Mouse (Mus musculus) MEL (cell line): ENCODE data around the gene Flrt1. TPM values are rescaled to one million over a fixed set of nuclear protein-coding genes. Genes with fewer than 3 reads are reported as not detected.

Source experiments
- DNase-seq: peaks from one replicate; pipeline ENCODE4 v3.0.0; 2011; ENCODE audit warnings: low read depth, low spot score
- H3K27ac ChIP-seq: 2 replicates; pipeline ENCODE4 v1.5.1; 2012; ENCODE audit warnings: low read depth, mild to moderate bottlenecking, control low read depth, low read length, moderate library complexity; ENCODE audit not compliant: control insufficient read depth
- H3K27me3 ChIP-seq, 2 experiments: fragments of 150-350 bp in 1 of 2; sonication (generic) in 1 of 2; 2 replicates each; pipeline ENCODE4 v1.6.1; 2012; ENCODE audit warnings: low read length in 2 of 2, mild to moderate bottlenecking in 2 of 2, improper control_type of control experiment in 1 of 2, moderate library complexity in 1 of 2; ENCODE audit not compliant: insufficient read depth in 2 of 2, control insufficient read depth in 1 of 2
- H3K36me3 ChIP-seq, 2 experiments: 2 replicates each; pipeline ENCODE4 v1.6.1; 2012 to 2014; ENCODE audit warnings: low read length in 2 of 2, improper control_type of control experiment in 1 of 2, inconsistent platforms in 1 of 2, mild to moderate bottlenecking in 1 of 2; ENCODE audit not compliant: insufficient read depth in 2 of 2, control insufficient read depth in 1 of 2
- H3K4me1 ChIP-seq, 2 experiments: fragments of 150-350 bp in 1 of 2; sonication (generic) in 1 of 2; 2 replicates each; pipeline ENCODE4 v1.6.1; 2012; ENCODE audit warnings: low read length in 2 of 2, improper control_type of control experiment in 1 of 2, mild to moderate bottlenecking in 1 of 2; ENCODE audit not compliant: insufficient read depth in 2 of 2, control insufficient read depth in 1 of 2
- H3K4me3 ChIP-seq, 2 experiments: fragments of 150-350 bp in 1 of 2; sonication (generic) in 1 of 2; 2 replicates each; pipeline ENCODE4 v1.5.1; 2012; ENCODE audit warnings: low read depth in 2 of 2, low read length in 2 of 2, mild to moderate bottlenecking in 2 of 2, moderate library complexity in 2 of 2, control low read depth in 1 of 2, improper control_type of control experiment in 1 of 2; ENCODE audit not compliant: control insufficient read depth in 1 of 2, insufficient read depth in 1 of 2
- H3K79me2 ChIP-seq: 2 replicates; pipeline ENCODE4 v1.6.1; 2012; ENCODE audit warnings: mild to moderate bottlenecking, low read length, moderate library complexity; ENCODE audit not compliant: control insufficient read depth, poor library complexity, insufficient read depth
- H3K9ac ChIP-seq: 2 replicates; pipeline ENCODE4 v1.6.1; 2012; ENCODE audit warnings: low read depth, mild to moderate bottlenecking, control low read depth, low read length, moderate library complexity; ENCODE audit not compliant: control insufficient read depth, poor library complexity, severe bottlenecking
- H3K9me3 ChIP-seq: fragments of 150-350 bp; sonication (generic); replicated peaks from 2 replicates; pipeline ENCODE4 v1.6.1; 2012; ENCODE audit warnings: mild to moderate bottlenecking, low read length, improper control_type of control experiment, moderate library complexity; ENCODE audit not compliant: insufficient read depth
- BHLHE40 ChIP-seq: IDR thresholded peaks from 2 replicates; pipeline ENCODE4 v1.6.1; 2012; ENCODE audit warnings: low read depth, mild to moderate bottlenecking, inconsistent platforms, low read length, improper control_type of control experiment, borderline replicate concordance
- CHD1 ChIP-seq: IDR thresholded peaks from 2 replicates; pipeline ENCODE4 v1.6.1; 2012; ENCODE audit warnings: low read depth, mild to moderate bottlenecking, inconsistent platforms, low read length, improper control_type of control experiment
- CTCF ChIP-seq, 3 experiments: IDR thresholded peaks in 2 of 3; conservative IDR thresholded peaks in 1 of 3; 2 replicates each; pipeline ENCODE4 v1.5.1; 2011 to 2012; ENCODE audit warnings: low read length in 3 of 3, low read depth in 2 of 3, mild to moderate bottlenecking in 2 of 3, improper control_type of control experiment in 1 of 3, inconsistent platforms in 1 of 3, mixed read lengths in 1 of 3, moderate library complexity in 1 of 3; ENCODE audit not compliant: control insufficient read depth in 1 of 3, insufficient read depth in 1 of 3, poor library complexity in 1 of 3, severe bottlenecking in 1 of 3
- E2F4 ChIP-seq: IDR thresholded peaks from 2 replicates; pipeline ENCODE4 v1.6.1; 2011; ENCODE audit warnings: low read depth, low read length, improper control_type of control experiment, borderline replicate concordance
- ELF1 ChIP-seq: IDR thresholded peaks from 2 replicates; pipeline ENCODE4 v1.6.1; 2014; ENCODE audit warnings: low read depth, mild to moderate bottlenecking, inconsistent platforms, low read length, improper control_type of control experiment, moderate library complexity
- EP300 ChIP-seq, 2 experiments: IDR thresholded peaks; 2 replicates each; pipeline ENCODE4 v1.6.1; 2011; ENCODE audit warnings: improper control_type of control experiment in 2 of 2, low read length in 2 of 2, low read depth in 1 of 2, mild to moderate bottlenecking in 1 of 2
- GABPA ChIP-seq: IDR thresholded peaks from 2 replicates; pipeline ENCODE4 v1.6.1; 2012; ENCODE audit warnings: low read depth, mild to moderate bottlenecking, inconsistent platforms, low read length, improper control_type of control experiment, moderate library complexity
- GATA1 ChIP-seq: IDR thresholded peaks from 2 replicates; pipeline ENCODE4 v1.6.1; 2011; ENCODE audit warnings: low read depth, low read length, improper control_type of control experiment
- HCFC1 ChIP-seq: IDR thresholded peaks from 2 replicates; pipeline ENCODE4 v1.6.1; 2012; ENCODE audit warnings: low read depth, mild to moderate bottlenecking, inconsistent platforms, low read length, improper control_type of control experiment, moderate library complexity
- KAT2A ChIP-seq: conservative IDR thresholded peaks from 2 replicates; pipeline ENCODE4 v1.6.1; 2012; ENCODE audit warnings: low read depth, low read length, improper control_type of control experiment, inconsistent platforms
- MAFK ChIP-seq: IDR thresholded peaks from 2 replicates; pipeline ENCODE4 v1.6.1; 2011; ENCODE audit warnings: low read depth, mild to moderate bottlenecking, low read length, improper control_type of control experiment, borderline replicate concordance
- MAX ChIP-seq: IDR thresholded peaks from 2 replicates; pipeline ENCODE4 v1.6.1; 2011; ENCODE audit warnings: low read length, improper control_type of control experiment
- MAZ ChIP-seq: IDR thresholded peaks from 2 replicates; pipeline ENCODE4 v1.6.1; 2012; ENCODE audit warnings: low read depth, mild to moderate bottlenecking, inconsistent platforms, low read length, improper control_type of control experiment
- MEF2A ChIP-seq: IDR thresholded peaks from 2 replicates; pipeline ENCODE4 v1.6.1; 2014; ENCODE audit warnings: low read depth, mild to moderate bottlenecking, inconsistent platforms, low read length, improper control_type of control experiment; ENCODE audit not compliant: poor library complexity, insufficient replicate concordance, severe bottlenecking; ENCODE audit errors: extremely low read depth
- MXI1 ChIP-seq: IDR thresholded peaks from 2 replicates; pipeline ENCODE4 v1.6.1; 2011; ENCODE audit warnings: mild to moderate bottlenecking, low read depth, low read length, improper control_type of control experiment
- MYB ChIP-seq: IDR thresholded peaks from 2 replicates; pipeline ENCODE4 v1.6.1; 2011; ENCODE audit warnings: mild to moderate bottlenecking, low read depth, low read length, improper control_type of control experiment
- MYC ChIP-seq: IDR thresholded peaks from 2 replicates; pipeline ENCODE4 v1.6.1; 2011; ENCODE audit warnings: low read depth, mild to moderate bottlenecking, low read length, improper control_type of control experiment, moderate library complexity
- NELFE ChIP-seq: IDR thresholded peaks from 2 replicates; pipeline ENCODE4 v1.6.1; 2011; ENCODE audit warnings: low read depth, low read length, improper control_type of control experiment
- NRF1 ChIP-seq: IDR thresholded peaks from 2 replicates; pipeline ENCODE4 v1.6.1; 2014; ENCODE audit warnings: low read depth, mild to moderate bottlenecking, inconsistent platforms, low read length, improper control_type of control experiment, moderate library complexity; ENCODE audit not compliant: poor library complexity, insufficient read depth, severe bottlenecking
- POLR2AphosphoS2 ChIP-seq: IDR thresholded peaks from 2 replicates; pipeline ENCODE4 v1.6.1; 2011; ENCODE audit warnings: low read length, improper control_type of control experiment
- POLR2AphosphoS5 ChIP-seq: IDR thresholded peaks from 2 replicates; pipeline ENCODE4 v1.6.1; 2012; ENCODE audit warnings: low read depth, borderline replicate concordance, mild to moderate bottlenecking, inconsistent platforms, low read length, moderate library complexity, mixed read lengths
- RAD21 ChIP-seq: IDR thresholded peaks from 2 replicates; pipeline ENCODE4 v1.6.1; 2011; ENCODE audit warnings: mild to moderate bottlenecking, low read depth, low read length, improper control_type of control experiment
- RCOR1 ChIP-seq: IDR thresholded peaks from 2 replicates; pipeline ENCODE4 v1.6.1; 2012; ENCODE audit warnings: low read depth, mild to moderate bottlenecking, inconsistent platforms, low read length, improper control_type of control experiment
- SIN3A ChIP-seq: IDR thresholded peaks from 2 replicates; pipeline ENCODE4 v1.6.1; 2012; ENCODE audit warnings: low read length, improper control_type of control experiment, inconsistent platforms
- SMC3 ChIP-seq: IDR thresholded peaks from 2 replicates; pipeline ENCODE4 v1.6.1; 2011; ENCODE audit warnings: low read depth, low read length, improper control_type of control experiment
- TBP ChIP-seq: IDR thresholded peaks from 2 replicates; pipeline ENCODE4 v1.8.0; 2011; ENCODE audit warnings: low read depth, low read length, improper control_type of control experiment
- TCF12 ChIP-seq: IDR thresholded peaks from 2 replicates; pipeline ENCODE4 v1.6.1; 2014; ENCODE audit warnings: low read depth, mild to moderate bottlenecking, inconsistent platforms, low read length, improper control_type of control experiment, moderate library complexity
- UBTF ChIP-seq: IDR thresholded peaks from 2 replicates; pipeline ENCODE4 v1.6.1; 2012; ENCODE audit warnings: low read depth, mild to moderate bottlenecking, inconsistent platforms, low read length, improper control_type of control experiment, moderate library complexity, borderline replicate concordance; ENCODE audit not compliant: insufficient read depth
- ZC3H11A ChIP-seq: IDR thresholded peaks from 2 replicates; pipeline ENCODE4 v1.6.1; 2012; ENCODE audit warnings: low read depth, mild to moderate bottlenecking, inconsistent platforms, low read length, improper control_type of control experiment
- ZKSCAN1 ChIP-seq: IDR thresholded peaks from 2 replicates; pipeline ENCODE4 v1.6.1; 2012; ENCODE audit warnings: low read depth, mild to moderate bottlenecking, inconsistent platforms, low read length, improper control_type of control experiment, moderate library complexity
- ZMIZ1 ChIP-seq: IDR thresholded peaks from 2 replicates; pipeline ENCODE4 v1.6.1; 2012; ENCODE audit warnings: low read depth, mild to moderate bottlenecking, inconsistent platforms, low read length, improper control_type of control experiment, moderate library complexity
- ZNF384 ChIP-seq: IDR thresholded peaks from 2 replicates; pipeline ENCODE4 v1.6.1; 2012; ENCODE audit warnings: low read depth, mild to moderate bottlenecking, inconsistent platforms, low read length, improper control_type of control experiment
- polyA plus RNA-seq, 2 experiments: library from polyadenylated mRNA; stranded (reverse) in 1 of 2; unstranded in 1 of 2; fragments of >175 nt in 1 of 2; fragments of >200 nt in 1 of 2; gene quantifications; 2 replicates each; pipeline versions ENCODE4 v1.2.1 to v1.2.4; 2012; ENCODE audit warnings: low replicate concordance in 2 of 2, low read depth in 1 of 2; ENCODE audit not compliant: insufficient read length in 2 of 2, insufficient read depth in 1 of 2, missing spikeins in 1 of 2
- total RNA-seq: library from RNA; depleted of rRNA; stranded (reverse); fragments of 300-350 nt; gene quantifications from 2 replicates; pipeline ENCODE4 v1.2.3, GENCODE M21; 2012

Flrt1 gene
- total and polyA plus RNA-seq, 3 experiments = not detected

DNA sequence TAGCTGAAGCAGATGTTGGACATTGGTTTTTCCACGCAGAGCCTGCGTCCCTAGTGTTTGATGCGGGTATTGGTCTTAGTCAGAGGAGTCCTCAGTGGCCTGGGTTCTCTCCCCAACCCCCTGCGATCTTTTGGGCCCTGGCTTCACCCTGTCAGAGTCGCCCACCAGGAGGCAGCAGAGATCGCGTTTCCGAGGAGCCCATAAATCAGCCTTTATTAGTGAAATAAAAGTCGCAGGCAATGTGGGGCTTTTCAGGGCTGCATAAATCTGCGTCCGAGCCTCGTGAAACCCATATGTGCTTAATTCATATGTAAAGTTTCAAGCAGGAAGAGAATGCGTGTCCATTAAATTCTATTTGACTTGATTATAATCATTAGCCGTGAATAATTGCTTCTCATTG, 37.4 kb downstream of the Flrt1 start (continued):
- TF ChIP-seq MYC (no peak), UBTF (no peak), EP300 (IDR thresholded peaks at IDR 0.05; ENCODE audit: low read depth in 1 of 2, low read length in 2 of 2) (no peak), NRF1 (no peak), ZMIZ1 (no peak), CHD1 (no peak), HCFC1 (no peak), ZKSCAN1 (no peak), CTCF (IDR thresholded peaks at IDR 0.05 in 2 of 3, conservative IDR thresholded peaks at IDR 0.05 in 1 of 3; ENCODE audit: control insufficient read depth in 1 of 3, insufficient read depth in 1 of 3, low read depth in 2 of 3, low read length in 3 of 3, poor library complexity in 1 of 3, severe bottlenecking in 1 of 3) (peak; percentile 81 to 95 (median 94)), MXI1 (no peak), POLR2AphosphoS5 (no peak), ZC3H11A (peak; percentile 91), SMC3 (peak; percentile 93), POLR2AphosphoS2 (no peak), GATA1 (no peak), MAX (no peak), BHLHE40 (no peak), MEF2A (no peak)

DNA sequence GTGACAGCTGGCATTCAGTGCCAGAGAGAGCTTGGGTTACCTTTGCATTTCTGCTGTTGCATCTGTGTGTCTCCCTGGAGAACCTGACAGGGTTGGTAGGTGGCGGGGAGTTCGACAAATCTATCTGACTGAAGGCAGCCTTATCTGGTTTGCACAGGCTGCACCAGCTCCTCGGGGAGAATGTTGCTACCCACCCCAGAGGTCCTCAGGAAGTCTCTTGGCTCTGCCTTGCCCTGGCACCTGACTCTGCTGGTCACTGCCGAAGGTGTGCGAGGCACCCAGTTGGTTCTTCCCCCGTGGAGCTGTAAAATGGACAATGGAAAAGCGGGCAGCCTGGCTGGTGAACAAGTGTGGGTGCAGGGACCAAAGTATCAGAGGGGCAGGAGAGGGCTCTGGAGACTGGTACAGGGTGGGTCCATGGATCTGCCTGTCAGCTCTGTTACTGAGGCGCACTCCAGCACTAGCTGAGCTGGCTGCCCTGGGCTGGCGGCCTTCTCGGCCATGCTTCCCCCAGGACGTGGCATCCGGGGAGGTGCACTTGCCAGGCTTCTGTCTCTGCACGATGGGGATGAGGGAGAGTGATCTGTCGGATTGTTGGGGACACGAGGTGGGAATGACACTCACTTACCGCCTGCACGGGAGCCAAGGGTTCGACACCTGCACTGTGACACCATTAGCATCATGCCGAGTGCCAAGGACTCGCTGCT, 38.0 kb downstream of the Flrt1 start:
- peak overlapping the region; percentile 55 for H3K27ac ChIP-seq
- H3K79me2 ChIP-seq = no peaks in the 10 kb centered on the region
- peak; percentile 79 for DNase-seq
- H3K4me1 ChIP-seq = peaks cover 4 to 27% of the 10 kb centered on the region in 2 experiments; a peak in 3 of 4 replicates
- peak overlapping the region; percentile 27 to 29 for H3K4me3 ChIP-seq
- H3K9ac ChIP-seq = peak overlapping the region; percentile 39
- no peaks in the 10 kb centered on the region for H3K27me3 ChIP-seq
- H3K9me3 ChIP-seq = no peaks in the 10 kb centered on the region
- peaks cover 0 to 5% of the 10 kb centered on the region in 2 experiments; a peak in 1 of 4 replicates for H3K36me3 ChIP-seq
- no peak for TF ChIP-seq MAFK
- peak; percentile 80 for TF ChIP-seq TCF12
- no peak for TF ChIP-seq KAT2A
- TF ChIP-seq SIN3A = peak; percentile 36; the same call in 1 of the 2 replicates
- TF ChIP-seq ZKSCAN1 = no peak
- peak; percentile 75 for TF ChIP-seq MAZ
- peak; percentile 13; the same call in 1 of the 2 replicates for TF ChIP-seq MAX
- TF ChIP-seq ZNF384 = no peak
- TF ChIP-seq MYB = no peak
- no peak for TF ChIP-seq SMC3
- TF ChIP-seq BHLHE40 = no peak; the same call in 1 of the 2 replicates
- TF ChIP-seq RAD21 = no peak
- no peak for TF ChIP-seq ZMIZ1
- peak; percentile 81 for TF ChIP-seq GATA1
- no peak for TF ChIP-seq MYC
- TF ChIP-seq ZC3H11A = no peak
- no peak for TF ChIP-seq TBP
- TF ChIP-seq HCFC1 = no peak
- no peak for TF ChIP-seq NELFE
- no peak for TF ChIP-seq RCOR1
- TF ChIP-seq NRF1 = no peak
- TF ChIP-seq ELF1 = no peak
- no peak for TF ChIP-seq E2F4
- TF ChIP-seq GABPA = no peak
- no peak for TF ChIP-seq UBTF
- no peak for TF ChIP-seq CHD1
